Mouse (Mus musculus): ENCODE results near the gene Gng3. TPM values are rescaled to one million over a fixed set of nuclear protein-coding genes. Genes with fewer than 3 reads are reported as not detected.
A peak's percentile ranks its signal among the peaks of the same experiment; 100 is the strongest.
"Not testable (repeated sequence)": the region's sequence is repeated elsewhere in the genome, so short reads cannot be mapped to it uniquely, and the experiment has no call there.

The Gng3 gene
- polyA plus RNA-seq, 1 experiment from 2014 or later = 7.5 TPM

DNA sequence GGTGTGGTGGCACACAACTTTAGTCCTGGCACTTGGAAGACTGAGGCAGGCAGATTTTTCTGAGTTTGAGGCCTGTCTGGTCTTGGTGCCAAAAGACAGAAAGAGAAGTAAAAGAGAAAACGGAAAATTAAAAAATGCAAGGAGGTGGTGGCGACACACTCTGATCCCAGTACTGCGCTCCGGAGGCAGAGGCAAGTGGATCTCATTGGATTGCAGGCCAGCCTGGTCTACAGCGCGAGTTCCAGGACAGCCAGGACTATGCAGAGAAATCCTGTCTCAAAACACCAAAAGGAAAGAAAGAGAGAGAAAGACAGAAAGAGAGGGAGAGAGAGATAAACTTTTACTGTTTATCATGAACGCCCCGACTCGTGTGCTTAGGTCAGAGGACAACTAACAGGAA lies 31.8 kb upstream of the Gng3 start:
- Histone ChIP-seq H3K27ac (replicated peaks) (peak overlapping the region; percentile 84), H3K4me2 (replicated peaks) (peak overlapping the region; percentile 83), H3K36me3 (peaks cover 29% of the 10 kb centered on the region), H3K9ac (peak overlapping the region; percentile 28; the same call in 1 of the 2 replicates), H3K4me3 (replicated peaks) (peak overlapping the region; percentile 94), H3K4me1 (peaks cover 9% of the 10 kb centered on the region), H3K27me3 (no peaks in the 10 kb centered on the region), H3K9me3 (replicated peaks) (no peaks in the 10 kb centered on the region)
- 48% methylated on average over 9 of the region's 9 CpGs for WGBS
- no peak for ATAC-seq (ENCODE audit: insufficient number of reproducible peaks, low FRiP score, low TSS enrichment, low read depth)

DNA sequence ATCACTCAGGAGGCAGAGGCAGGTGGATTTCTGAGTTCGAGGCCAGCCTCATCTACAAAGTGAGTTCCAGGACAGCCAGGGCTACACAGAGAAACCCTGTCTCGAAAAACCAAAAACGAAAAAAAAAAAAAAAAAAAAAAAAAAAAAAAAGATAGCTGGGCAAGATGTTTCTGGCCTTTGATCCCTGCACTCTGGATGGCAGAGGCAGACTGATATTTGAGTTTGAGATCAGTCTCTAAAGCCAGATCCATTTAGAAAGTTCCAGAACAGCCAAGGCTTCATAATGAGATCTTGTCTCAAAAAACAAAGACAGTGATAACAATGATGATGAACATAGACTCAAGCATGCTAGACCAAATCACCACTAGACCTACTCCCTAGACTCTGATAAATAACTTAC lies 31.4 kb upstream of the Gng3 start:
- 75% methylated on average over 3 of the region's 3 CpGs for WGBS
- not testable (repeated sequence) for ATAC-seq (ENCODE audit: insufficient number of reproducible peaks, low FRiP score, low TSS enrichment, low read depth); H3K4me1 ChIP-seq; H3K9ac ChIP-seq; H3K9me3 ChIP-seq (replicated peaks); H3K27me3 ChIP-seq
- Histone ChIP-seq H3K27ac (replicated peaks) (peak overlapping the region; percentile 84; the same call in 1 of the 2 replicates), H3K4me3 (replicated peaks) (peak overlapping the region; percentile 94; the same call in 1 of the 2 replicates), H3K36me3 (peaks cover 25% of the 10 kb centered on the region), H3K4me2 (replicated peaks) (peak overlapping the region; percentile 83; the same call in 1 of the 2 replicates)

DNA sequence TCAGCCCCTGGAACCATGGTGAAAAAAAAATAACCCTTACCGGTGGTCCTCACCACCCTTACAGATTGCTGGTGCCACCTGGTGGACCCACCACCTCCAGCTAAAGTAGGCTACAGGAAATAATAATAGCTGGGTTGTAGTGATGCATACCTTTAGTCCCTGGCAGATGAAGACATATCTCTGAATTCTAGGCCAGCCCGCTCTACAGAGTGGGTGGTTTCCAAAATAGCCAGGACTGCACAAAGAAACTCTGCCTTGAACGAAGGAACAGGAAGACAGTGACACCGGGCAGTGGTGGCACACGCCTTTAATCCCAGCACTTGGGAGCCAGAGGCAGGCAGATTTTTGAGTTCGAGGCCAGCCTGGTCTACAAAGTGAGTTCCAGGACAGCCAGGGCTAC lies 25.3 kb upstream of the Gng3 start:
- Histone ChIP-seq H3K4me1 (no peaks in the 10 kb centered on the region), H3K9me3 (replicated peaks) (no peaks in the 10 kb centered on the region), H3K4me2 (replicated peaks) (no peak overlapping the region), H3K4me3 (replicated peaks) (no peak overlapping the region), H3K27ac (replicated peaks) (no peak overlapping the region), H3K27me3 (no peaks in the 10 kb centered on the region), H3K36me3 (no peaks in the 10 kb centered on the region), H3K9ac (no peak overlapping the region)
- WGBS = 83% methylated on average over 6 of the region's 6 CpGs
- ATAC-seq (ENCODE audit: insufficient number of reproducible peaks, low FRiP score, low TSS enrichment, low read depth) = no peak

DNA sequence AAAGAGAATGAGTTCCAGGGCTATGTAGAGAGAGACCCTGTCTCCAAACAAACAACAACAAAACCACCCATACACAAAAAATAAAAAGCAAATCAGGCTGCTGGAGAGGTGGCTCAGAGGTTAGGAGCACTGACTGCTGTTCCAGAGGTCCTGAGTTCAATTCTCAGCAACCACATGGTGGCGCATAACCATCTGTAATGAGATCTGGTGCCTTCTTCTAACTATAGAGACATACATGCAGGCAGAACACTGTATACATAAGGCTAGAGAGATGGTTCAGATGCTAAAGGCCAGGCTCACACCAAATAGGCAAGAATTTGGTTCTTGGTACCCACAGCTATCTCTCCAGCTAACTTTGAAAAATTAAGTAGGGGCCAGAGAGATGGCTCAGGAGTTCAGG lies 20.0 kb upstream of the Gng3 start:
- H3K4me2 ChIP-seq (replicated peaks) = no peak overlapping the region
- H3K27me3 ChIP-seq = no peaks in the 10 kb centered on the region
- no peaks in the 10 kb centered on the region for H3K36me3 ChIP-seq
- no peak overlapping the region for H3K9ac ChIP-seq
- H3K9me3 ChIP-seq (replicated peaks) = no peaks in the 10 kb centered on the region
- no peak overlapping the region for H3K4me3 ChIP-seq (replicated peaks)
- ATAC-seq (ENCODE audit: insufficient number of reproducible peaks, low FRiP score, low TSS enrichment, low read depth) = no peak
- H3K27ac ChIP-seq (replicated peaks) = no peak overlapping the region
- no peaks in the 10 kb centered on the region for H3K4me1 ChIP-seq
- WGBS = 23% methylated on average over 1 of the region's 1 CpGs

DNA sequence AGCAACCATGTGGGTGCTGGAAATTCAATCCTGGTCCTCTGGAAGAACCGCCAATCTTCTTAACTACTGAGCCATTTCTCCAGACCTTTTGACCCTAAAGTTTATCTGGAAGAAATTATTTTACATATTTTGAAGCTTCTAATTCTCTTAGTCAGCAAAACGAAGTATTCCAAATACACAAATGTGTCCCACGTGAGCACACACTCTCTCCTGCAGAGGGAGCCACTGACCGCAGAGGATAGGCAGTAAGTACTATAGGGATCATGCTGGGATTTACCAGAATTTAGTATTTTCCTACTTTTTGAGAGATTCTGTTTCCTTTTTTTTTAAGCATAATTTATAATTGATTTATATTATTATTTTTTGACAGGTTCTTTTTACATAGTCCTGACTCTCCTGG lies 18.7 kb upstream of the Gng3 start:
- no peak for ATAC-seq (ENCODE audit: insufficient number of reproducible peaks, low FRiP score, low TSS enrichment, low read depth)
- WGBS = 34% methylated on average over 4 of the region's 4 CpGs
- no peaks in the 10 kb centered on the region for H3K9me3 ChIP-seq (replicated peaks)
- no peaks in the 10 kb centered on the region for H3K4me1 ChIP-seq
- H3K9ac ChIP-seq = no peak overlapping the region
- H3K4me3 ChIP-seq (replicated peaks) = no peak overlapping the region
- no peaks in the 10 kb centered on the region for H3K27me3 ChIP-seq
- no peak overlapping the region for H3K4me2 ChIP-seq (replicated peaks)
- no peak overlapping the region for H3K27ac ChIP-seq (replicated peaks)
- no peaks in the 10 kb centered on the region for H3K36me3 ChIP-seq

DNA sequence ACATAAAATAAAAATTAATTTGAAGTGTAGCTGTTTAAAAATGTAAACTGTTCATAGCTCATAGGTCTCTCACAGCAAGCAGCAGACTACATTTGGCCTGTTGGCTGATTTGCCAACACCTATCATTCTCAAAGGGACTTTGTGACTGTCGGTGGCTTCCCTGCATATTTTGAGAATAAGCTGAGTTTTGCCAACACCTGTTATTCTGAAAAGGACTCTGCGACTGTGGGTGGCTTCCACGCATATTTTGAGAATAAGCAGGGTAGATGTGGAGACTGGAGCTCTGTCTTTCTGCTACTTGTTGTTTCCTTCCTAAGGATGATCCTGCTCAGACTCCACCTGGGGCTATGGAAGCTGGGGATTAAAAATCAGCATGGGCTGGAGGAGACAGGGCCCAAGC lies 14.1 kb upstream of the Gng3 start:
- Histone ChIP-seq H3K9me3 (replicated peaks) (no peaks in the 10 kb centered on the region), H3K4me3 (replicated peaks) (no peak overlapping the region), H3K4me2 (replicated peaks) (no peak overlapping the region), H3K9ac (no peak overlapping the region), H3K27me3 (no peaks in the 10 kb centered on the region), H3K4me1 (peaks cover 11% of the 10 kb centered on the region), H3K36me3 (peaks cover 5% of the 10 kb centered on the region; the same call in 1 of the 2 replicates), H3K27ac (replicated peaks) (no peak overlapping the region)
- WGBS = 71% methylated on average over 3 of the region's 3 CpGs
- ATAC-seq (ENCODE audit: insufficient number of reproducible peaks, low FRiP score, low TSS enrichment, low read depth) = no peak

DNA sequence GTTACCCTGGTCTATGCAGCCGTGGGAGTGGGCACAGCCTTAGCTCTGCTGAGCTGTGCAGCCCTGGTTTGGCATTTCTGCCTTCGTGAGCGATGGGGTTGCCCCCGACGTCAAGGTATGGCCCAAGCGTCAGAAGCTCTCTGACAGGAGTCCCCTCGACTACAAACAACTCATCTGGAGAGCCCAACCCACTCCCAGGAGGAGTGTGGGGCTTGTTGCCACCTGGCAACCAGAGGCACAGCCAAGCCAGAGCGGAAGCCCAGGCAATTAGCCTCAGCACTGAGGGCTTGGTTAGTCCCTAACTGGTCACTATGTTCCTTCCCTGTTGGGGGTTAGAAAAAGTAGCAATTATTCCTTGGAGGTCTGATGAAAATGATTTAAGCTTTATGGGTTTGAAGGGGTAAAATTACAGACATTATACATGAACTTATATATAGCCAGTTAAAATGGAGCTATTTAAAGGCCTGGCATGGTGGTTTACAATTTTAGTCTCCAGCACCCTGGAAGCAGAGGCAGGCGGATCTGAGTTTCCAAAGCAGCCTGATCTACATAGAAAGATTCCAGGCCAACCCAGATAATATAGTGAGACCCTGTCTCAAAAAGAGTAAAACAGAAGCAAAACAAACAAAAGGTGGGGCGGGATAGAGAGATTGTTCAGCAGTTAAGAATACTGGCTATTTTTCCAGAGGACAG lies 13.4 kb upstream of the Gng3 start:
- no peak overlapping the region for H3K4me2 ChIP-seq (replicated peaks)
- peaks cover 11% of the 10 kb centered on the region for H3K4me1 ChIP-seq
- H3K4me3 ChIP-seq (replicated peaks) = no peak overlapping the region
- H3K9me3 ChIP-seq (replicated peaks) = no peaks in the 10 kb centered on the region
- no peak overlapping the region for H3K9ac ChIP-seq
- H3K36me3 ChIP-seq = peaks cover 10% of the 10 kb centered on the region
- no peaks in the 10 kb centered on the region for H3K27me3 ChIP-seq
- 56% methylated on average over 10 of the region's 10 CpGs for WGBS
- no peak for ATAC-seq (ENCODE audit: insufficient number of reproducible peaks, low FRiP score, low TSS enrichment, low read depth)
- no peak overlapping the region for H3K27ac ChIP-seq (replicated peaks)

DNA sequence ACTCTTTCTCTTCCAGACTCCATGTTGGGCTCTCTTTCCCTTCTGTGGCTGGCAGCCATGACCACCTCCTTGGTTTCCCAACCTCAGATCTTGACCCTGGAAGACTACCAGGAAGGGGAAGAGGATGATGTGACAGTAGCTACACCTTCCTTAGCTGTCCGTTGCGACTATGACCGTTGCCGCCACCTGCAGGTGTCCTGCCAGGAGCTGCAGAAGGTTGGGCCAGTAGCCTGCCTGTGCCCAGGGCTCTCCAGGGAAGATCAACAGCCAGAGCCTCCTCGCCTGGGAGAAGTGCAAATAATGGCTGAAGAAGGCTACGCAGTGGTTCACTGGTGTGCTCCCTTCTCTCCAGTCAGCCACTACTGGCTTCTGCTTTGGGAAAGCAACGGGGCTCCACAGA lies 12.6 kb upstream of the Gng3 start:
- ATAC-seq (ENCODE audit: insufficient number of reproducible peaks, low FRiP score, low TSS enrichment, low read depth) = no peak
- Histone ChIP-seq H3K27ac (replicated peaks) (no peak overlapping the region), H3K4me3 (replicated peaks) (no peak overlapping the region), H3K9me3 (replicated peaks) (no peaks in the 10 kb centered on the region), H3K4me2 (replicated peaks) (no peak overlapping the region), H3K4me1 (peaks cover 11% of the 10 kb centered on the region), H3K27me3 (no peaks in the 10 kb centered on the region), H3K36me3 (peaks cover 18% of the 10 kb centered on the region), H3K9ac (no peak overlapping the region)
- 65% methylated on average over 7 of the region's 7 CpGs for WGBS

DNA sequence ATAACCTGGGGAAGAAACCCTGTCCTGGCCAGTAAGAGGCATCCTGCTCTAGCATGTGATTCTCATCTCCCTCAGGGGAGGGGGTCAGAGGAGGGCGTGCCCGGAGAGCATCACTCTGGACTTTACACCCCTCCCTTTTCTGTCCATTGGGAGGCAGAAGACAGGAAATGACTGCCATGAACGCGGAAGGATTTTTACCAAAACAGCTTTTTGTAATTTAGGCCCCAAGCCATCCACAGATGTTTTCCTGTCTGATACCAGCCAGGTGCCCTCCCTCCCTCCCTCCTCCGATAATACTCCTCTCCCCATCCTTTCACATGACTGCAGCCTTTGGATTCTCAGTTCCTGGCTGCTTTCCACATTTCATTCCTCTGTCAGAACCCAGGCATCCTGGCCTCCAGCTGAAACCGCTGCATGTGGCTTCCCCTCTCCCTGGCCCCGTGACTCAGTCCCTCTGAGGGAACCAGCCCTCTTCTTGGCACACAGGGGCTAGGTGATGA lies 11.5 kb upstream of the Gng3 start, which contains the start of gene Lrrn4cl:
Gene Lrrn4cl (plus strand): TSS at position 367 of the 500 bp plus-strand sequence.
- Histone ChIP-seq H3K9me3 (replicated peaks) (no peaks in the 10 kb centered on the region), H3K36me3 (peaks cover 28% of the 10 kb centered on the region), H3K4me3 (replicated peaks) (no peak within 1 kb of the TSS), H3K4me2 (replicated peaks) (peak within 1 kb of the TSS; percentile 15; the same call in 1 of the 2 replicates), H3K27me3 (no peaks in the 10 kb centered on the region), H3K27ac (replicated peaks) (peak within 1 kb of the TSS; percentile 49), H3K4me1 (peaks cover 11% of the 10 kb centered on the region), H3K9ac (no peak within 1 kb of the TSS)
- WGBS = 6% methylated on average over 7 of the region's 7 CpGs
- ATAC-seq (ENCODE audit: insufficient number of reproducible peaks, low FRiP score, low TSS enrichment, low read depth) = peak; percentile 74

DNA sequence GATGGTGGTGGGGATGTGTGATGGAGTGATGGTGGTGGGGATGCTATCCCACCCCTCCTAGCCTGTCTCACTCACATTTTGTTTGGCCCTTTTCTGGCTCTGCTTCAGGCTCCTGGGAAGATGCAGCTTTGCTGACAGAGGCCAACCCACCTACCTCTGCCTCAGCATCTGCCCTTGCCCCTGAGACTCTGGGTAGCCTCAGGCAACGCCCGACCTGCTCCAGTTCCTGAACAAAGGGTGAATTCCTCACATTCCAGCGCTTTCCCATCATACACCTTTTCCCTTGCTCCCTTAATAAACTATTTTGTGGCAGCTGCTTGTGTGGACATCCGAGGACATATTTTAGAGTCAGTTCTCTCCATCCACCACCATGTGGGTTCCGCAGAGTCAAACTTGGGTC lies 9.4 kb upstream of the Gng3 start:
- Histone ChIP-seq H3K27me3 (no peaks in the 10 kb centered on the region), H3K4me1 (peaks cover 11% of the 10 kb centered on the region), H3K27ac (replicated peaks) (no peak overlapping the region), H3K4me3 (replicated peaks) (no peak overlapping the region), H3K36me3 (peaks cover 28% of the 10 kb centered on the region), H3K4me2 (replicated peaks) (no peak overlapping the region), H3K9me3 (replicated peaks) (no peaks in the 10 kb centered on the region), H3K9ac (no peak overlapping the region)
- 70% methylated on average over 5 of the region's 5 CpGs for WGBS
- no peak for ATAC-seq (ENCODE audit: insufficient number of reproducible peaks, low FRiP score, low TSS enrichment, low read depth)

DNA sequence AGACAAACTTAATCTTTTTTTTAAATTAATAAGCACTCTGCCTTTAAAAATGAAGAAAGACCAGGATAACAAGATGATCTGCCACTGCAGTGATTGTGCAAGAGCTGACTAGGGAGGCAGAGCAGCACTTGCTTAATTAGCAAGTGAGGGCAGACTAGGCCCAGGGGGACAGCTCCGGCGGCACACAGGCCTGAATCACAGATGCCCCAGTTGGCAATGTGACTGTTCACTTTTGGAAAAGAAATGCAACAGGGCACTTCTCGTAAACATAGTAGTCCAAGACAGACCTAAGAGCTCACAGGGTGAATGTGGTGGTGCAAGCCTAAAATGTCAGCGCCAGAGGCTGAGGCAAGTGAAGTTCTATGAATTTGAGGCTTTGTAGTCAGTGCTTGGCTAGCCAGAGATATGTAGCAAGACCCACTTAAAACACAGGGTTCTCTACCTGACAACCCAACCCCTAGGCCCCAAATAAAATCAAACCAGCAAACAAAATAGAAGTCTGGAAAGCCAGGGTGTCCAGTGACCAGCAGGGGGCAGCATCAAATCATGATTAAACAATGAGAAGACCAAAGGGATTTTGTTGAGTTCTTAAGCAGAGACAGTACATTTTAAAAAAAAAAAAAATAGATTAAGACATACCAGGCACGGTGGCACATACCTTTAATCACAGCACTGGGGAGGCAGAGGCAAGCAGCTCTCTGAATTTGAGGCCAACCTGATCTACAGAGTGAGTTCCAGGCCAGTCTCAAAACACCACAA lies 5.6 kb upstream of the Gng3 start:
- H3K27ac ChIP-seq (replicated peaks) = peak overlapping the region; percentile 56; the same call in 1 of the 2 replicates
- no peaks in the 10 kb centered on the region for H3K27me3 ChIP-seq
- peaks cover 16% of the 10 kb centered on the region for H3K4me1 ChIP-seq
- ATAC-seq (ENCODE audit: insufficient number of reproducible peaks, low FRiP score, low TSS enrichment, low read depth) = no peak
- no peak overlapping the region for H3K4me2 ChIP-seq (replicated peaks)
- H3K9ac ChIP-seq = no peak overlapping the region
- H3K9me3 ChIP-seq (replicated peaks) = no peaks in the 10 kb centered on the region
- H3K36me3 ChIP-seq = peaks cover 28% of the 10 kb centered on the region
- WGBS = 48% methylated on average over 5 of the region's 5 CpGs
- no peak overlapping the region for H3K4me3 ChIP-seq (replicated peaks)

Data from embryonic facial prominence, embryonic 15.5 days (tissue).